Mouse (Mus musculus) liver, adult 2 months (tissue): ENCODE data around the gene Prr14. TPM values are rescaled to one million over a fixed set of nuclear protein-coding genes. Genes with fewer than 3 reads are reported as not detected.
A peak's percentile ranks its signal among the peaks of the same experiment; 100 is the strongest.

Experiments used
- DNase-seq: peaks from one replicate; pipeline ENCODE4 v3.0.0-alpha.2; 2011; ENCODE audit warnings: low read depth, low spot score; ENCODE audit errors: extremely low read depth
- H3K27ac ChIP-seq: fragments of 200-500 bp; replicated peaks from 2 replicates; pipeline ENCODE4 v1.5.1; 2012; ENCODE audit warnings: low read depth, mild to moderate bottlenecking, control low read depth, inconsistent platforms, low read length; ENCODE audit not compliant: insufficient read depth
- H3K27me3 ChIP-seq: fragments of 200-500 bp; 2 replicates; pipeline ENCODE4 v1.6.1; 2012; ENCODE audit warnings: mild to moderate bottlenecking, moderate library complexity, low read length, inconsistent platforms; ENCODE audit not compliant: control insufficient read depth, insufficient read depth
- H3K36me3 ChIP-seq: fragments of 200-500 bp; 2 replicates; pipeline ENCODE4 v1.6.1; 2012; ENCODE audit warnings: low read length, inconsistent platforms; ENCODE audit not compliant: control insufficient read depth, insufficient read depth
- H3K4me1 ChIP-seq: fragments of 200-500 bp; 2 replicates; pipeline ENCODE4 v1.6.1; 2011; ENCODE audit warnings: low read length; ENCODE audit not compliant: control insufficient read depth, insufficient read depth
- H3K4me3 ChIP-seq: fragments of 200-500 bp; 2 replicates; pipeline ENCODE4 v1.5.1; 2011; ENCODE audit warnings: low read depth, mild to moderate bottlenecking, control low read depth, low read length, moderate library complexity; ENCODE audit not compliant: insufficient read depth
- H3K79me2 ChIP-seq: fragments of 200-500 bp; 2 replicates; pipeline ENCODE4 v1.6.1; 2012; ENCODE audit warnings: inconsistent platforms, mild to moderate bottlenecking, low read length, moderate library complexity; ENCODE audit not compliant: control insufficient read depth, insufficient read depth
- H3K9ac ChIP-seq: fragments of 200-500 bp; 2 replicates; pipeline ENCODE4 v1.6.1; 2012; ENCODE audit warnings: low read depth, mild to moderate bottlenecking, control low read depth, inconsistent platforms, low read length
- CTCF ChIP-seq: fragments of 200-500 bp; IDR thresholded peaks from 2 replicates; pipeline ENCODE4 v1.5.1; 2011; ENCODE audit warnings: low read depth, low read length, control low read depth
- POLR2A ChIP-seq: fragments of 200-500 bp; IDR thresholded peaks from 2 replicates; pipeline ENCODE4 v1.6.1; 2011; ENCODE audit warnings: low read length, control low read depth; ENCODE audit not compliant: insufficient read depth; ENCODE audit errors: extremely low read depth
- WGBS: fragments of 180-500 bp; shearing (Covaris S2); methylation state at CpG from one replicate; pipeline ENCODE4 v1.1.7; 2018; 5-methylcytosine and 5-hydroxymethylcytosine counted together
- polyA plus RNA-seq: library from polyadenylated mRNA; depleted of rRNA; stranded (reverse); fragments of >200 nt; gene quantifications from 2 replicates; pipeline ENCODE4 v1.2.3, GENCODE M21; 2012
- total RNA-seq: library from RNA; depleted of rRNA; stranded (reverse); fragments of >200 nt; gene quantifications from 2 replicates; pipeline ENCODE4 v1.2.3, GENCODE M21; 2014

Prr14 gene
- total and polyA plus RNA-seq, 2 experiments: 9.5 to 44.6 TPM

DNA sequence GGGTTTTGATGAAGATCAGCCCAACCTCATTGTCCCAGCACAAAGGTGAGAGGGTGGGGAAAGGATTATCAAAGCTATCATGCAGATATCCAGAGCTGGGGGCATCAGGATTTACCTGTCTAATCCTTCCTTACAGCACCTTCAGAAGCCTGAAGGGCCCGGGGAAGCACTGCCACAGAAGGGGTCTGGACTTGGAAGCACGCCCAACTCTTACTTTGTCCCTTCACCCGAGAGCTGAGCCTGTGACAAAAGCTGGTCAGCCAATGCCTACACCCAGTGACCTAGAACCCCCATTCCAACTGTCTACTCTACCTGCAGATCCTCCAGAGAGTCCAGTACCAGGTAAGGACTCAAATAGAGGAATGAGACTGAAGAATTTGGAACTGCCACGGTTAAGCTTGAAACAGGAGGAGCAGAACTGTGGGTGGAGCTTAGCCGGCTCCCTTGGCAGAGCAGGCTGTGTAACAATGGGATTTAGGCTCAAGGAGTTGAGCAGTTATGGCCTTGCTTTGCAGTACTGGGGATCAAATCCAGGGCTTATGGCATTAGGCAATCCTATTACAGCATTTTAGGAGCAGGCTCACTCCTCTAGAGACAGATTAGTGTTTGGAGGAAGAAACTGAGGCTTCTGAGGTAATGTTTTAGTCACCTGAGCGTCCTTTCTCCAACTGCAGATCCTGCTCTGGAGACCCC, 15.1 kb downstream of the Prr14 start:
- Histone ChIP-seq H3K9ac (no peak overlapping the region), H3K27me3 (no peaks in the 10 kb centered on the region), H3K4me1 (peaks cover 19% of the 10 kb centered on the region), H3K79me2 (peaks cover 11% of the 10 kb centered on the region; the same call in 1 of the 2 replicates), H3K36me3 (peaks cover 37% of the 10 kb centered on the region), H3K27ac (no peak overlapping the region), H3K4me3 (no peak overlapping the region)
- no peak for TF ChIP-seq POLR2A
- TF ChIP-seq CTCF: no peak
- 68% methylated on average over 6 of the region's 6 CpGs for WGBS
- peak; percentile 33 for DNase-seq

DNA sequence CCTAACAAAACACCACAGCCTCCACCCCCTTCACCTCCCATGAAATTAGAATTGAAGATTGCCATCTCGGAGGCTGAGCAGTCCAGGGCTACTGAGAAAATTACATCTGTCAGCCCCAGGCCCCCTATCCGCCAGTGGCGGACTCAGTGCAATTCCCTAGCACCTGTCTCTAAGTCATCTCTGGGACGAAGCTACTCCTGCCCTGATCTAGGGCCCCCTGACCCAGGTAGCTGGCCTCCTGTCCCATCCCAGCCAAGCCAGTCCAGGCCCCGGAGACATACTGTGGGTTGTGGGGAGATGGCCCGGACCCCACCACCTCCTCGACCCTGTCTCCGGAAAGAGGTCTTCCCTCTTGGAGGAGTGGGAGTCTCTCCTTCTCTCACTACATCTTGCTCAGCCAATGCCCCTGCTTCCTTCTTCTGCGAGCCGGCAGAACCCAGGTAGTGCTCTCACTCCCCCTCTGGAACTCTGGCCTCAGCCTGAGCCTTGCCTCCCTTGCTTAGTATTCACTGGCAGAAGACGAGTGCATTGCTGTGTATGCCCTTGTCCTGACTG, 15.9 kb downstream of the Prr14 start:
- no peak for TF ChIP-seq POLR2A
- no peak for TF ChIP-seq CTCF
- H3K79me2 ChIP-seq: peaks cover 16% of the 10 kb centered on the region; the same call in 1 of the 2 replicates
- H3K4me3 ChIP-seq: no peak overlapping the region
- H3K36me3 ChIP-seq: peaks cover 37% of the 10 kb centered on the region
- 95% methylated on average over 11 of the region's 11 CpGs for WGBS
- no peaks in the 10 kb centered on the region for H3K27me3 ChIP-seq
- no peak for DNase-seq
- H3K9ac ChIP-seq: no peak overlapping the region
- H3K4me1 ChIP-seq: peaks cover 15% of the 10 kb centered on the region
- H3K27ac ChIP-seq: no peak overlapping the region

- Histone ChIP-seq H3K4me3 (no peak overlapping the region), H3K36me3 (peaks cover 37% of the 10 kb centered on the region), H3K27me3 (no peaks in the 10 kb centered on the region), H3K27ac (peak overlapping the region; percentile 10; the same call in 1 of the 2 replicates), H3K79me2 (peaks cover 16% of the 10 kb centered on the region; the same call in 1 of the 2 replicates), H3K9ac (no peak overlapping the region), H3K4me1 (peaks cover 18% of the 10 kb centered on the region)
- no peak for DNase-seq
- WGBS: 96% methylated on average over 11 of the region's 11 CpGs
- TF ChIP-seq POLR2A (no peak), CTCF (no peak)
Observed at GRCm38 (mm10) chr7:127476336-127476735, 16.9 kb downstream of the Prr14 start.

GRCm38 (mm10) chr7:127476855-127477254, 17.4 kb downstream of the Prr14 start:
- Histone ChIP-seq H3K4me3 (peak overlapping the region; percentile 50; the same call in 1 of the 2 replicates), H3K36me3 (peaks cover 39% of the 10 kb centered on the region), H3K9ac (peak overlapping the region; percentile 80), H3K27me3 (no peaks in the 10 kb centered on the region), H3K79me2 (peaks cover 16% of the 10 kb centered on the region; the same call in 1 of the 2 replicates), H3K4me1 (peaks cover 18% of the 10 kb centered on the region), H3K27ac (peak overlapping the region; percentile 74)
- DNase-seq: no peak
- TF ChIP-seq CTCF (no peak), POLR2A (no peak)
- WGBS: 15% methylated on average over 4 of the region's 4 CpGs

DNA sequence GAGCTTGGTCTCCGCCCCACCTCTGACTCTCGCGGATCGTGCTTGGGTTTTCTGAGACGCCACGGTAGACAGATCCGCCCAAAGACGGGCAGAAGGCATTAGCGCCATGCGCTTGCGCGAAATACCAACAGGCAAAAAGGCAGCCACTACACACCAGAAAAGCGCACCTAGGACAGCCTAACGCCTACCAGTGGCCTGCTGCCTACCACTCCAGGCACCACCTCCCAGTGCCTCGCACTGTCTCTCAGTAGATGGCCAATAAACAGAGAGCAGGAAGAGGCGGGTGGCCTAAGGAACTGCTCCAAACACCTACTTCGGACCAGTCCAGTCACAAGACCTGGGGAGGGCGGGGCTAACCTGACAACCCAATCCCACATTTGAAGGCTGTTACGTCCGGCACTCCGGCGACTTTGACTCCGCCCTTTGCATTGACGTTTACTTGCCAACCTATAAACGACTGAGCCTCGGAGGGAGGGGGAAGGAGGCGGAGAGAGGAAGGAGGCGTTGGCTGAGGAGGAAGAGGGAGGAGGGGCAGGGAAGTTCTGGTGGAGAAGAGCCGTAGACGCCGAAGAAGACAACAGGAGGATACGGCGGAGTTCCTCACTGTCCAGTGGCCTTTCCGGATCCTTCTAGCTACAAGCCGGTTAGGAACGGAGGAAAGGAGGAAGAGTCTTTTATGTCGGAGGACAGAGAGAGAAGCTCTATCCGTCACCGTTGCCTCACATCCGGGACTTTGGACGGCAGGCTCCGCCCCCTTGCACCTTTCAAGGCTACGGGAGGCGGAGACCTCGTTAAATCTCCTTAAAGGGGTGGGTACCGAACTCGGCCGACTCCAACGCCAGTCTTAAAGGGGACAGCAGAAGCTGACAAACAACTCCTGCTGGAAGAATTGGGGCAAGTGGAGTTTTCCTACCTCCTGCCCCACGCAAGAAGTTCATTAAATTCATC, 18.6 kb downstream of the Prr14 start:
- peak overlapping the region; percentile 52 for H3K4me3 ChIP-seq
- H3K27me3 ChIP-seq: no peaks in the 10 kb centered on the region
- WGBS: under 1% methylated on average over 50 of the region's 50 CpGs
- H3K4me1 ChIP-seq: peaks cover 13% of the 10 kb centered on the region; the same call in 1 of the 2 replicates
- DNase-seq: peak; percentile 100
- no peak for TF ChIP-seq CTCF
- TF ChIP-seq POLR2A: peak; percentile 92
- peaks cover 46% of the 10 kb centered on the region for H3K36me3 ChIP-seq
- H3K79me2 ChIP-seq: peaks cover 16% of the 10 kb centered on the region; the same call in 1 of the 2 replicates
- peak overlapping the region; percentile 87 for H3K27ac ChIP-seq
- peak overlapping the region; percentile 97 for H3K9ac ChIP-seq
